Mouse (Mus musculus) liver, embryonic 14.5 days (tissue): ENCODE data around the gene Zfp652. TPM values are rescaled to one million over a fixed set of nuclear protein-coding genes. Genes with fewer than 3 reads are reported as not detected.
A peak's percentile ranks its signal among the peaks of the same experiment; 100 is the strongest.

ENCODE experiments used
- ATAC-seq: fragments of 200-750 bp; cut with Nextera tagmentation; 2 replicates; pipeline ENCODE4 v1.8.0; 2017; ENCODE audit warnings: moderate number of reproducible peaks, mild to moderate bottlenecking, moderate library complexity; ENCODE audit not compliant: insufficient read depth
- DNase-seq, 3 experiments: peaks; one replicate each; pipeline ENCODE4 v3.0.0-alpha.2; 2012 to 2013; ENCODE audit warnings: low read depth in 3 of 3, low spot score in 3 of 3
- H3K27ac ChIP-seq: fragments of 300-500 bp; sonication (generic); 2 replicates; pipeline ENCODE4 v1.5.1; 2014; ENCODE audit warnings: moderate library complexity, mild to moderate bottlenecking, control low read depth, inconsistent platforms
- H3K27me3 ChIP-seq: fragments of 300-500 bp; sonication (generic); 2 replicates; pipeline ENCODE4 v1.6.1; 2014; ENCODE audit warnings: mild to moderate bottlenecking, low read length, moderate library complexity; ENCODE audit not compliant: control insufficient read depth, insufficient read depth
- H3K36me3 ChIP-seq: fragments of 300-500 bp; sonication (generic); replicated peaks from 2 replicates; pipeline ENCODE4 v1.6.1; 2014; ENCODE audit warnings: low read depth; ENCODE audit not compliant: control insufficient read depth, insufficient read depth
- H3K4me1 ChIP-seq, 2 experiments: fragments of 200-500 bp in 1 of 2; fragments of 300-500 bp in 1 of 2; sonication (generic) in 1 of 2; replicated peaks; 2 replicates each; pipeline ENCODE4 v1.6.1; 2012 to 2014; ENCODE audit warnings: antibody characterized with exemption in 1 of 2, inconsistent platforms in 1 of 2, low read length in 1 of 2; ENCODE audit not compliant: control insufficient read depth in 2 of 2, insufficient read depth in 2 of 2
- H3K4me2 ChIP-seq: fragments of 300-500 bp; sonication (generic); 2 replicates; pipeline ENCODE4 v1.6.1; 2014; ENCODE audit warnings: low read depth, mild to moderate bottlenecking, control low read depth, moderate library complexity
- H3K4me3 ChIP-seq, 2 experiments: fragments of 200-500 bp in 1 of 2; fragments of 300-500 bp in 1 of 2; sonication (generic) in 1 of 2; 2 replicates each; pipeline ENCODE4 v1.5.1; 2012 to 2014; ENCODE audit warnings: low read depth in 2 of 2, low read length in 2 of 2, mild to moderate bottlenecking in 2 of 2, control low read depth in 1 of 2, inconsistent platforms in 1 of 2, moderate library complexity in 1 of 2; ENCODE audit not compliant: insufficient read depth in 1 of 2
- H3K9ac ChIP-seq: fragments of 300-500 bp; sonication (generic); replicated peaks from 2 replicates; pipeline ENCODE4 v1.6.1; 2014; ENCODE audit warnings: mild to moderate bottlenecking, control low read depth, moderate library complexity
- H3K9me3 ChIP-seq: fragments of 300-500 bp; sonication (generic); 2 replicates; pipeline ENCODE4 v1.6.1; 2016; ENCODE audit warnings: low read length, mixed read lengths; ENCODE audit not compliant: control insufficient read depth
- CTCF ChIP-seq: IDR thresholded peaks from 2 replicates; pipeline ENCODE4 v1.5.1; 2016; ENCODE audit warnings: antibody characterized with exemption, low read depth, control low read depth
- EP300 ChIP-seq: IDR thresholded peaks from 2 replicates; pipeline ENCODE4 v1.6.1; 2016; ENCODE audit warnings: antibody characterized with exemption, low read depth
- WGBS: fragments of 180-500 bp; shearing (Covaris S2); extraction: QIAGEN DNeasy Blood & Tissue Kit; methylation state at CpG from one replicate; pipeline ENCODE4 v1.1.7; 2014; ENCODE audit not compliant: insufficient replicate concordance; 5-methylcytosine and 5-hydroxymethylcytosine counted together
- polyA plus RNA-seq, 2 experiments: library from polyadenylated mRNA; depleted of rRNA in 1 of 2; stranded (reverse) in 1 of 2; unstranded in 1 of 2; fragments of >200 nt; fragmentation: Nextera tagmentation in 1 of 2; extraction: Ambion mirVana in 1 of 2; gene quantifications; 2 replicates each; pipeline versions ENCODE4 v1.2.1 to v1.2.3; 2012 to 2014

Zfp652 gene
- polyA plus RNA-seq, 2 experiments = 3.7 to 5.4 TPM

GRCm38 (mm10) chr11:95783457-95783856 lies 71.0 kb downstream of the Zfp652 start:
- 82% methylated on average over 4 of the region's 4 CpGs for WGBS
- Histone ChIP-seq H3K4me2 (no peak overlapping the region), H3K4me1 (peaks cover 6 to 15% of the 10 kb centered on the region in 2 experiments), H3K9ac (no peak overlapping the region), H3K9me3 (no peaks in the 10 kb centered on the region), H3K36me3 (no peaks in the 10 kb centered on the region), H3K27ac (no peak overlapping the region), H3K27me3 (no peaks in the 10 kb centered on the region), H3K4me3 (no peak overlapping the region)
- ATAC-seq (no peak), DNase-seq (no peak)
- TF ChIP-seq CTCF (no peak), EP300 (no peak)

- Histone ChIP-seq H3K4me2 (no peak overlapping the region), H3K4me1 (peaks cover under 1 to 10% of the 10 kb centered on the region in 2 experiments), H3K4me3 (no peak overlapping the region), H3K36me3 (no peaks in the 10 kb centered on the region), H3K9ac (no peak overlapping the region), H3K27ac (no peak overlapping the region), H3K9me3 (no peaks in the 10 kb centered on the region), H3K27me3 (no peaks in the 10 kb centered on the region)
- TF ChIP-seq CTCF = no peak
- no peak for TF ChIP-seq EP300
- WGBS = 76% methylated on average over 9 of the region's 9 CpGs
- DNase-seq (no peak), ATAC-seq (no peak)
Measured at GRCm38 (mm10) chr11:95783958-95784357, 71.5 kb downstream of the Zfp652 start.

- Histone ChIP-seq H3K9ac (no peak overlapping the region), H3K9me3 (no peaks in the 10 kb centered on the region), H3K4me1 (peaks cover 0 to 5% of the 10 kb centered on the region in 2 experiments; a peak in 2 of 4 replicates), H3K4me2 (no peak overlapping the region), H3K27me3 (no peaks in the 10 kb centered on the region), H3K27ac (no peak overlapping the region), H3K36me3 (no peaks in the 10 kb centered on the region), H3K4me3 (no peak overlapping the region)
- ATAC-seq = no peak
- no peak for DNase-seq
- TF ChIP-seq EP300 (no peak), CTCF (peak; percentile 80)
- WGBS = 81% methylated on average over 4 of the region's 4 CpGs
Measured at GRCm38 (mm10) chr11:95785675-95786074, 73.2 kb downstream of the Zfp652 start.

GRCm38 (mm10) chr11:95786511-95786910 lies 74.0 kb downstream of the Zfp652 start:
- WGBS = 70% methylated on average over 6 of the region's 6 CpGs
- Histone ChIP-seq H3K4me2 (no peak overlapping the region), H3K27ac (no peak overlapping the region), H3K9ac (no peak overlapping the region), H3K4me1 (peaks cover 0 to 5% of the 10 kb centered on the region in 2 experiments; a peak in 2 of 4 replicates), H3K4me3 (no peak overlapping the region), H3K9me3 (no peaks in the 10 kb centered on the region), H3K36me3 (no peaks in the 10 kb centered on the region), H3K27me3 (no peaks in the 10 kb centered on the region)
- no peak for TF ChIP-seq EP300
- no peak for TF ChIP-seq CTCF
- peak; percentile 56; the same call in 1 of the 2 replicates for ATAC-seq
- DNase-seq = no peak

- TF ChIP-seq CTCF (no peak), EP300 (no peak)
- Histone ChIP-seq H3K27ac (no peak overlapping the region), H3K36me3 (no peaks in the 10 kb centered on the region), H3K27me3 (no peaks in the 10 kb centered on the region), H3K4me2 (no peak overlapping the region), H3K9ac (no peak overlapping the region), H3K9me3 (no peaks in the 10 kb centered on the region), H3K4me3 (no peak overlapping the region), H3K4me1 (peaks cover 16 to 28% of the 10 kb centered on the region in 2 experiments)
- DNase-seq (no peak), ATAC-seq (no peak)
- WGBS = 64% methylated on average over 8 of the region's 8 CpGs
Measured at GRCm38 (mm10) chr11:95789451-95789891, 77.0 kb downstream of the Zfp652 start.
